19 mouse cellular contexts compared by ENCODE assay signal in the genomic region with DNA sequence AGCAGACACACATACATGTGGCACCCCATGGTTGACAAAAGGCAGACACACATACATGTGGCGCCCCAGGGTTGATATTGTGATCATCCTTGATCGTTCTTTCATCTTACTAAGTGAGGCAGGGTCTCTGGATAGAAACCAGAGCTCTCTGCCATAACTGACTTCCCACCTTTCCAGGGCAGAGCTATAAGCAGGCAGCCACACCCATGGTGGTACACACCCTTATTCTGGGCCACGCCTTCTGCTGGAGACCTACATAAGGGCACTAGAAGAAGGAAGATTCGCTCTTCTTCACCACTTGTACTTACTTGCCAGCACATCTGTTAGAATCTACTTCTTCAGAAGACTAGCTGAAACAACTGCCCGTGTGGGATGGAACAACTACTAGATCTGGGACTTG.
"Had no signal": no experiment of that assay in that cellular context is flagged by ENCODE, and none has a peak within 500 bp of the region (broad histone marks: within the 10 kb centered on the region; RNA-seq: fewer than 3 reads in every experiment).

No protein-coding gene starts in this region.

- H3K27ac ChIP-seq: kidney, embryonic 15.5 days; left cerebral cortex, adult 2 months; liver, embryonic 14.5 days; macrophage; midbrain, embryonic 10.5 days; midbrain, embryonic 13.5 days; stomach, postnatal 0 days had no signal

- H3K9ac ChIP-seq: kidney, embryonic 15.5 days; liver, embryonic 14.5 days; midbrain, embryonic 13.5 days had no signal

- H3K4me2 ChIP-seq: kidney, embryonic 15.5 days; midbrain, embryonic 13.5 days had no signal

- H3K9me3 ChIP-seq: midbrain, embryonic 13.5 days had no signal

- DNase-seq: kidney, adult 11 months; kidney, adult 8-10 months; kidney, postnatal 10 days; kidney, postnatal 36 days; layer of hippocampus, postnatal 36 days; lung, adult 2 months; right cerebral cortex, adult 18-20 months; right cerebral cortex, postnatal 14 days; right cerebral cortex, postnatal 4 days; thymus, adult 2 months; thymus, postnatal 14 days; thymus, postnatal 4 days had no signal

- H3K27me3 ChIP-seq: kidney, embryonic 15.5 days; midbrain, embryonic 13.5 days had no signal

- ATAC-seq: midbrain, embryonic 13.5 days had no signal

- H3K4me1 ChIP-seq: kidney, embryonic 15.5 days had no signal

- H3K4me3 ChIP-seq: kidney, embryonic 15.5 days; left cerebral cortex, adult 2 months; midbrain, embryonic 10.5 days; midbrain, embryonic 13.5 days had no signal
